Mouse (Mus musculus) heart, postnatal 0 days (tissue): ENCODE measurements around the gene Rab31.

Experiments used
- CTCF ChIP-seq: IDR thresholded peaks from 2 replicates; pipeline ENCODE4 v1.5.1; 2016; ENCODE audit warnings: antibody characterized with exemption, control low read depth, low read depth
- EP300 ChIP-seq: IDR thresholded peaks from 2 replicates; pipeline ENCODE4 v1.6.1; 2016; ENCODE audit warnings: antibody characterized with exemption, low read depth

- TF ChIP-seq CTCF: no peak
- peak; percentile 86 for TF ChIP-seq EP300
Observed at GRCm38 (mm10) chr17:65679806-65680446, 92.6 kb downstream of the Rab31 start.
